Comparison of ENCODE assay signal across 8 mouse cellular contexts in the genomic region with DNA sequence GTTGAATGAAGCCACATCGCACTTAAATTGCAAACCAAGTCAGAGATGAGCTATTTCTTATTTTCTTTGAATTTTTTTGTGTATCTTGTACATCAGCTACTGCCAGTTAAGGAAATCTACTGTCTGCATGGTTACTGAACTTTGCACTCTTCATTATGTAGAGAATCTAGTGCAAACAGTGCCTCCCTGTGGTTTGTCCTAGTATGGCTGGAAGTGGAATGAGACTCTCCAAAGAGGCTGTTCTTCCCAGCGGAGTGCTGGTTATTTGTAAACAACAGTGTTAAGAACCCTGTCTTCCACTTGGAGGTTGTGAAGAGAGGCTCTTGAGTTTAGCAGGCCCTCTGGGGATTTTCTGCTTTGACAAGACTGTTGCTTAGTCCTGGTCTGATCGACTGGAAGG. TPM values are rescaled to one million over a fixed set of nuclear protein-coding genes. Genes with fewer than 3 reads are reported as not detected.
DNase-seq lines count a peak whose midpoint lies in the region; ATAC-seq and TF ChIP-seq lines count a peak whose summit lies in the region.

No protein-coding gene starts in this region.

- no peak overlapping the region for H3K4me3 ChIP-seq in heart, postnatal 0 days (ENCODE audit: low read depth, low read length)
- H3K4me3 ChIP-seq in forebrain, embryonic 11.5 days (ENCODE audit: low read depth, low read length) = no peak overlapping the region

- TF ChIP-seq CTCF in heart, postnatal 0 days (IDR thresholded peaks at IDR 0.05; ENCODE audit: low read depth) = peak; percentile 75

- H3K27ac ChIP-seq in heart, postnatal 0 days (ENCODE audit: low read depth) = no peak overlapping the region
- no peak overlapping the region for H3K27ac ChIP-seq in forebrain, embryonic 11.5 days (ENCODE audit: low read depth, low read length)

- peak; percentile 37 for DNase-seq in heart, postnatal 0 days (ENCODE audit: low spot score)
- DNase-seq in heart, adult 9 months (ENCODE audit: low spot score in 2 of 2) = no peak
- DNase-seq in CD4-positive helper T cell, adult 2 months (ENCODE audit: low read depth, low spot score) = peak; percentile 23
- peak; percentile 69 for DNase-seq in adrenal gland, postnatal 14 days
- DNase-seq in forebrain, embryonic 11.5 days (ENCODE audit: low spot score) = no peak
- DNase-seq in kidney, adult 9 months = peak; percentile 72
- DNase-seq in lung, postnatal 36 days = peak; percentile 69
- peak; percentile 63 for DNase-seq in thymus, postnatal 4 days

- no peak for TF ChIP-seq EP300 in heart, postnatal 0 days (IDR thresholded peaks at IDR 0.05; ENCODE audit: low read depth)

- no peaks in the 10 kb centered on the region for H3K27me3 ChIP-seq in heart, postnatal 0 days (ENCODE audit: control insufficient read depth, insufficient read depth, low read length)
- H3K27me3 ChIP-seq in forebrain, embryonic 11.5 days (ENCODE audit: control insufficient read depth, insufficient read depth, low read length) = no peaks in the 10 kb centered on the region

- H3K9me3 ChIP-seq in heart, postnatal 0 days (replicated peaks; ENCODE audit: control insufficient read depth, low read length) = no peaks in the 10 kb centered on the region
- no peaks in the 10 kb centered on the region for H3K9me3 ChIP-seq in forebrain, embryonic 11.5 days (ENCODE audit: control insufficient read depth, low read length)

- 0 out of 2 replicates have a peak, but pooled peaks cover 3% of the 10 kb centered on the region for H3K4me1 ChIP-seq in heart, postnatal 0 days (ENCODE audit: control insufficient read depth, insufficient read depth)
- no peaks in the 10 kb centered on the region; the same call in 1 of the 2 replicates for H3K4me1 ChIP-seq in forebrain, embryonic 11.5 days (replicated peaks; ENCODE audit: control insufficient read depth, insufficient read depth, low read length)

- ATAC-seq in heart, postnatal 0 days (ENCODE audit: insufficient read depth, low read depth) = peak; percentile 44; the same call in 1 of the 2 replicates
- ATAC-seq in forebrain, embryonic 11.5 days (replicated peaks; ENCODE audit: low FRiP score) = peak; percentile 58

- no peak overlapping the region for H3K4me2 ChIP-seq in heart, postnatal 0 days (ENCODE audit: low read depth, low read length)
- H3K4me2 ChIP-seq in forebrain, embryonic 11.5 days (ENCODE audit: low read depth, low read length, severe bottlenecking) = no peak overlapping the region

- 19% methylated on average over 3 of the region's 3 CpGs for WGBS in heart, postnatal 0 days
- 25% methylated on average over 3 of the region's 3 CpGs for WGBS in forebrain, embryonic 11.5 days

- no peaks in the 10 kb centered on the region for H3K36me3 ChIP-seq in heart, postnatal 0 days (replicated peaks; ENCODE audit: control insufficient read depth, insufficient read depth, low read length)
- H3K36me3 ChIP-seq in forebrain, embryonic 11.5 days (ENCODE audit: control insufficient read depth, insufficient read depth, low read length) = no peaks in the 10 kb centered on the region

- H3K9ac ChIP-seq in heart, postnatal 0 days (replicated peaks; ENCODE audit: low read depth, low read length) = no peak overlapping the region
- H3K9ac ChIP-seq in forebrain, embryonic 11.5 days (ENCODE audit: low read length) = no peak overlapping the region

RNA-seq across cellular contexts. Expression of a gene that starts 22.5 kb away (rescaled TPM):
- 39.5 and 99.7 TPM in 2 replicates for total RNA-seq in heart, postnatal 0 days (2014; rRNA removed; ENCODE audit: low replicate concordance)
- 197 and 208 TPM in 2 replicates for polyA plus RNA-seq in heart, postnatal 0 days (2015; fragmentation: Nextera tagmentation; extraction: Ambion mirVana)
- 119 and 128 TPM in 2 replicates for total RNA-seq in adrenal gland, postnatal 14 days (2021)
- polyA plus RNA-seq in forebrain, embryonic 11.5 days (2014; fragmentation: Nextera tagmentation; extraction: Ambion mirVana) = 282 and 302 TPM in 2 replicates

RNA-seq across cellular contexts. Expression of a gene that starts 49.2 kb away (rescaled TPM):
- 1.8 and 4.2 TPM in 2 replicates for total RNA-seq in heart, postnatal 0 days (2014; rRNA removed; ENCODE audit: low replicate concordance)
- 5.9 and 7.0 TPM in 2 replicates for polyA plus RNA-seq in heart, postnatal 0 days (2015; fragmentation: Nextera tagmentation; extraction: Ambion mirVana)
- total RNA-seq in adrenal gland, postnatal 14 days (2021) = 6.8 and 8.1 TPM in 2 replicates
- polyA plus RNA-seq in forebrain, embryonic 11.5 days (2014; fragmentation: Nextera tagmentation; extraction: Ambion mirVana) = 5.9 and 6.4 TPM in 2 replicates

RNA-seq across cellular contexts. Expression of a gene that starts 49.6 kb away (rescaled TPM):
- 2.6 and 3.7 TPM in 2 replicates for total RNA-seq in heart, postnatal 0 days (2014; rRNA removed; ENCODE audit: low replicate concordance)
- 4.2 and 5.5 TPM in 2 replicates for polyA plus RNA-seq in heart, postnatal 0 days (2015; fragmentation: Nextera tagmentation; extraction: Ambion mirVana)
- total RNA-seq in adrenal gland, postnatal 14 days (2021) = 4.0 and 5.1 TPM in 2 replicates
- polyA plus RNA-seq in forebrain, embryonic 11.5 days (2014; fragmentation: Nextera tagmentation; extraction: Ambion mirVana) = 14.3 and 15.2 TPM in 2 replicates

Comparison
In these comparisons a context has a peak if more than half of its experiments do, and no peak if none do; other contexts are left out.
1. DNase-seq: peak in heart, postnatal 0 days (single experiment), CD4-positive helper T cell, adult 2 months (single experiment), adrenal gland, postnatal 14 days (single experiment), kidney, adult 9 months (single experiment), lung, postnatal 36 days (single experiment) and thymus, postnatal 4 days (single experiment); none in heart, adult 9 months (0 of 2) and forebrain, embryonic 11.5 days (single experiment).